In genomic region chr11:82388371-82389313, GRCm38 (mm10) we compare ENCODE assay signal across 8 mouse cellular contexts. TPM values are rescaled to one million over a fixed set of nuclear protein-coding genes. Genes with fewer than 3 reads are reported as not detected.
DNase-seq lines count a peak whose midpoint lies in the region; ATAC-seq and TF ChIP-seq lines count a peak whose summit lies in the region.

Gene Tmem132e (plus strand): TSS chr11:82388900.

- peaks cover 2% of the 10 kb centered on the region; the same call in 1 of the 2 replicates for H3K27me3 ChIP-seq in kidney, adult 2 months (replicated peaks; ENCODE audit: control insufficient read depth, insufficient read depth, low read length)
- H3K27me3 ChIP-seq in embryonic facial prominence, embryonic 10.5 days (replicated peaks; ENCODE audit: low read depth, poor library complexity, severe bottlenecking) = peaks cover 100% of the 10 kb centered on the region
- H3K27me3 ChIP-seq in hindbrain, embryonic 13.5 days = peaks cover 71% of the 10 kb centered on the region
- peaks cover 81% of the 10 kb centered on the region for H3K27me3 ChIP-seq in liver, embryonic 15.5 days
- H3K27me3 ChIP-seq in stomach, embryonic 15.5 days (replicated peaks) = peaks cover 85% of the 10 kb centered on the region

- under 1% methylated on average over 87 of the region's 88 CpGs for WGBS in kidney, adult 2 months
- under 1% methylated on average over 88 of the region's 88 CpGs for WGBS in embryonic facial prominence, embryonic 10.5 days
- WGBS in hindbrain, embryonic 13.5 days = under 1% methylated on average over 88 of the region's 88 CpGs
- WGBS in liver, embryonic 15.5 days (ENCODE audit: insufficient replicate concordance) = under 1% methylated on average over 87 of the region's 88 CpGs
- under 1% methylated on average over 78 of the region's 88 CpGs for WGBS in stomach, embryonic 15.5 days

- no peak for TF ChIP-seq CTCF in kidney, adult 2 months (conservative IDR thresholded peaks at IDR 0.05; ENCODE audit: insufficient read depth, insufficient read length, low read depth, low read length)

- peak; percentile 31 for ATAC-seq in hindbrain, embryonic 13.5 days (ENCODE audit: low FRiP score)
- no peak for ATAC-seq in liver, embryonic 15.5 days (ENCODE audit: insufficient read depth)
- ATAC-seq in stomach, embryonic 15.5 days (ENCODE audit: insufficient read depth, low FRiP score, low read depth) = no peak

- H3K4me3 ChIP-seq in kidney, adult 2 months (ENCODE audit: insufficient read depth, low read depth, low read length) = peak within 1 kb of the TSS; percentile 39
- peak within 1 kb of the TSS; percentile 64 for H3K4me3 ChIP-seq in embryonic facial prominence, embryonic 10.5 days
- peak within 1 kb of the TSS; percentile 69 for H3K4me3 ChIP-seq in hindbrain, embryonic 13.5 days
- peak within 1 kb of the TSS; percentile 24 for H3K4me3 ChIP-seq in liver, embryonic 15.5 days (replicated peaks)
- peak within 1 kb of the TSS; percentile 49 for H3K4me3 ChIP-seq in stomach, embryonic 15.5 days (replicated peaks)

- peak within 1 kb of the TSS; percentile 96 for H3K4me2 ChIP-seq in hindbrain, embryonic 13.5 days
- H3K4me2 ChIP-seq in liver, embryonic 15.5 days = peak within 1 kb of the TSS; percentile 32
- H3K4me2 ChIP-seq in stomach, embryonic 15.5 days = peak within 1 kb of the TSS; percentile 91

- H3K9ac ChIP-seq in hindbrain, embryonic 13.5 days = peak within 1 kb of the TSS; percentile 80
- no peak within 1 kb of the TSS for H3K9ac ChIP-seq in liver, embryonic 15.5 days
- H3K9ac ChIP-seq in stomach, embryonic 15.5 days = 0 out of 2 replicates have a peak within 1 kb of the TSS, but pooled peaks have one; percentile 23

- H3K4me1 ChIP-seq in kidney, adult 2 months (ENCODE audit: control insufficient read depth, insufficient read depth, low read length) = no peaks in the 10 kb centered on the region
- peaks cover 43% of the 10 kb centered on the region for H3K4me1 ChIP-seq in embryonic facial prominence, embryonic 10.5 days
- H3K4me1 ChIP-seq in hindbrain, embryonic 13.5 days (replicated peaks) = peaks cover 56% of the 10 kb centered on the region
- no peaks in the 10 kb centered on the region for H3K4me1 ChIP-seq in liver, embryonic 15.5 days (replicated peaks)
- H3K4me1 ChIP-seq in stomach, embryonic 15.5 days = peaks cover 17% of the 10 kb centered on the region

- no peaks in the 10 kb centered on the region for H3K36me3 ChIP-seq in kidney, adult 2 months (ENCODE audit: control insufficient read depth, insufficient read depth, low read length)
- H3K36me3 ChIP-seq in embryonic facial prominence, embryonic 10.5 days (replicated peaks) = no peaks in the 10 kb centered on the region
- H3K36me3 ChIP-seq in hindbrain, embryonic 13.5 days = no peaks in the 10 kb centered on the region
- H3K36me3 ChIP-seq in liver, embryonic 15.5 days (replicated peaks) = no peaks in the 10 kb centered on the region
- H3K36me3 ChIP-seq in stomach, embryonic 15.5 days = no peaks in the 10 kb centered on the region

- TF ChIP-seq POLR2A in kidney, adult 2 months (IDR thresholded peaks at IDR 0.05; ENCODE audit: low read depth, low read length) = no peak

- H3K27ac ChIP-seq in kidney, adult 2 months (ENCODE audit: insufficient read depth, low read depth, low read length) = no peak within 1 kb of the TSS
- peak within 1 kb of the TSS; percentile 68 for H3K27ac ChIP-seq in embryonic facial prominence, embryonic 10.5 days (replicated peaks)
- H3K27ac ChIP-seq in hindbrain, embryonic 13.5 days = peak within 1 kb of the TSS; percentile 76
- H3K27ac ChIP-seq in liver, embryonic 15.5 days (replicated peaks) = no peak within 1 kb of the TSS
- no peak within 1 kb of the TSS for H3K27ac ChIP-seq in stomach, embryonic 15.5 days

- no peak for DNase-seq in kidney, adult 2 months
- no peak for DNase-seq in kidney, adult 11 months
- peak; percentile 20 for DNase-seq in Muller cell, postnatal 12 days (ENCODE audit: inconsistent ontology term)
- DNase-seq in embryonic facial prominence, embryonic 10.5 days (ENCODE audit: low spot score) = peak; percentile 73
- no peak for DNase-seq in thymus, postnatal 0 days (ENCODE audit: low spot score)

- no peaks in the 10 kb centered on the region for H3K9me3 ChIP-seq in embryonic facial prominence, embryonic 10.5 days
- no peaks in the 10 kb centered on the region for H3K9me3 ChIP-seq in hindbrain, embryonic 13.5 days
- no peaks in the 10 kb centered on the region for H3K9me3 ChIP-seq in liver, embryonic 15.5 days (replicated peaks)
- H3K9me3 ChIP-seq in stomach, embryonic 15.5 days = no peaks in the 10 kb centered on the region

RNA-seq across cellular contexts. Expression of gene Tmem132e, which starts in this region (rescaled TPM):
- polyA plus RNA-seq in kidney, adult 2 months (2012; rRNA removed) = 0.26 and 0.41 TPM in 2 replicates
- 1.0 and 1.2 TPM in 2 replicates for polyA plus RNA-seq in embryonic facial prominence, embryonic 10.5 days (2016; fragmentation: Nextera tagmentation; extraction: Ambion mirVana)
- 2.0 and 2.2 TPM in 2 replicates for polyA plus RNA-seq in hindbrain, embryonic 13.5 days (2015; fragmentation: Nextera tagmentation; extraction: Ambion mirVana)
- polyA plus RNA-seq in liver, embryonic 15.5 days (2015; fragmentation: Nextera tagmentation; extraction: Ambion mirVana) = 0.23 TPM in 2 replicates
- 0.59 and 0.65 TPM in 2 replicates for polyA plus RNA-seq in stomach, embryonic 15.5 days (2015; fragmentation: Nextera tagmentation; extraction: Ambion mirVana)
- not detected in 2 replicates for polyA plus RNA-seq in thymus, postnatal 0 days (2015; fragmentation: Nextera tagmentation; extraction: Ambion mirVana)

Comparison
In these comparisons a context has a peak if more than half of its experiments do, and no peak if none do; other contexts are left out.
1. DNase-seq: peak in Muller cell, postnatal 12 days (single experiment) and embryonic facial prominence, embryonic 10.5 days (single experiment); none in kidney, adult 2 months (single experiment), kidney, adult 11 months (single experiment) and thymus, postnatal 0 days (single experiment).
2. H3K27ac ChIP-seq: peak in embryonic facial prominence, embryonic 10.5 days (single experiment) and hindbrain, embryonic 13.5 days (single experiment); none in kidney, adult 2 months (single experiment), liver, embryonic 15.5 days (single experiment) and stomach, embryonic 15.5 days (single experiment).
3. H3K4me2 ChIP-seq: peak in every context shown above with its lines; median percentile 96 in hindbrain, embryonic 13.5 days; 91 in stomach, embryonic 15.5 days; 32 in liver, embryonic 15.5 days.
4. Peak in every context shown above with its lines, with median percentiles within 50 percentile points of each other: H3K4me3 ChIP-seq.